Mouse (Mus musculus) neural tube, embryonic 11.5 days (tissue): Measurements from ENCODE around the gene Clrn1. TPM values are rescaled to one million over a fixed set of nuclear protein-coding genes. Genes with fewer than 3 reads are reported as not detected.
A peak's percentile ranks its signal among the peaks of the same experiment; 100 is the strongest.

Experiments
- ATAC-seq: fragments of 200-750 bp; cut with Nextera tagmentation; 2 replicates; pipeline ENCODE4 v1.8.0; 2017; ENCODE audit warnings: moderate number of reproducible peaks, mild to moderate bottlenecking, moderate TSS enrichment, moderate library complexity; ENCODE audit not compliant: insufficient read depth, low FRiP score, low TSS enrichment
- DNase-seq: peaks from one replicate; pipeline ENCODE4 v3.0.0-alpha.2; 2015; ENCODE audit warnings: low spot score
- H3K27ac ChIP-seq: fragments of 300-500 bp; sonication (generic); 2 replicates; pipeline ENCODE4 v1.5.1; 2014; ENCODE audit warnings: low read depth, mild to moderate bottlenecking, low read length
- H3K27me3 ChIP-seq: fragments of 300-500 bp; sonication (generic); 2 replicates; pipeline ENCODE4 v1.6.1; 2014; ENCODE audit warnings: mild to moderate bottlenecking, low read length, mixed read lengths; ENCODE audit not compliant: control insufficient read depth, insufficient read depth
- H3K36me3 ChIP-seq: fragments of 300-500 bp; sonication (generic); 2 replicates; pipeline ENCODE4 v1.6.1; 2014; ENCODE audit warnings: mild to moderate bottlenecking, low read length, moderate library complexity, mixed read lengths; ENCODE audit not compliant: control insufficient read depth, insufficient read depth
- H3K4me1 ChIP-seq: fragments of 300-500 bp; sonication (generic); 2 replicates; pipeline ENCODE4 v1.6.1; 2014; ENCODE audit warnings: low read length, mixed read lengths; ENCODE audit not compliant: control insufficient read depth, insufficient read depth
- H3K4me2 ChIP-seq: fragments of 300-500 bp; sonication (generic); 2 replicates; pipeline ENCODE4 v1.6.1; 2014; ENCODE audit warnings: low read depth, mild to moderate bottlenecking, moderate library complexity
- H3K4me3 ChIP-seq: fragments of 300-500 bp; sonication (generic); 2 replicates; pipeline ENCODE4 v1.5.1; 2014; ENCODE audit warnings: low read depth, low read length
- H3K9ac ChIP-seq: fragments of 300-500 bp; sonication (generic); 2 replicates; pipeline ENCODE4 v1.6.1; 2014; ENCODE audit warnings: mild to moderate bottlenecking, low read length
- H3K9me3 ChIP-seq: fragments of 300-500 bp; sonication (generic); 2 replicates; pipeline ENCODE4 v1.6.1; 2016; ENCODE audit warnings: low read length; ENCODE audit not compliant: control insufficient read depth
- WGBS: fragments of 180-500 bp; shearing (Covaris S2); extraction: QIAGEN DNeasy Blood & Tissue Kit; methylation state at CpG from one replicate; pipeline ENCODE4 v1.1.7; 2014; 5-methylcytosine and 5-hydroxymethylcytosine counted together
- polyA plus RNA-seq: library from polyadenylated mRNA; unstranded; fragments of >200 nt; fragmentation: Nextera tagmentation; extraction: Ambion mirVana; gene quantifications from 2 replicates; pipeline ENCODE4 v1.2.1, GENCODE M21; 2014

Gene Clrn1
- polyA plus RNA-seq, 1 experiment from 2014 or later, result 0.19 TPM

DNA sequence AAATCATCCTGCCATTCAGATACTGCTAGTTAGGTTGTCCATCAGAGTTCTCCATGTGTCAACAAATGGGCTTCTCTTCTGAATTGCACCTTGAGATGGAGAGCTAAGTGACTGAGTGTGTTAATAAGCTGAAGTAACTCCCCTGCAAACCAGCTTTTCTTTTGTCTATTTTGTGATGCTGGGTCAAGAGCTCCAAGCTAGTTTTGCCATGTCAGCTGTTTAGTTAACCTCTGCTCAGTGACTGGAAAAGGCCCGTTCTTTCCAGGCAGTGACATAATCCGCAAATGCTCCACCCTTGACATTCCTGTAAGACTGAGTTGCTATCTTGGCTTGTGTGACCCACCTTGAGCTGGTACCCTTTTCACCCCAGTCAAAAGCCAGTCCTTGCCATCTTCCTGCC, 22.2 kb downstream of the Clrn1 start:
- Histone ChIP-seq H3K9ac (no peak overlapping the region), H3K36me3 (no peaks in the 10 kb centered on the region), H3K4me1 (no peaks in the 10 kb centered on the region), H3K27me3 (no peaks in the 10 kb centered on the region), H3K4me2 (no peak overlapping the region), H3K4me3 (no peak overlapping the region), H3K27ac (no peak overlapping the region), H3K9me3 (no peaks in the 10 kb centered on the region)
- 80% methylated on average over 2 of the region's 2 CpGs for WGBS
- no peak for DNase-seq
- ATAC-seq, result no peak

DNA sequence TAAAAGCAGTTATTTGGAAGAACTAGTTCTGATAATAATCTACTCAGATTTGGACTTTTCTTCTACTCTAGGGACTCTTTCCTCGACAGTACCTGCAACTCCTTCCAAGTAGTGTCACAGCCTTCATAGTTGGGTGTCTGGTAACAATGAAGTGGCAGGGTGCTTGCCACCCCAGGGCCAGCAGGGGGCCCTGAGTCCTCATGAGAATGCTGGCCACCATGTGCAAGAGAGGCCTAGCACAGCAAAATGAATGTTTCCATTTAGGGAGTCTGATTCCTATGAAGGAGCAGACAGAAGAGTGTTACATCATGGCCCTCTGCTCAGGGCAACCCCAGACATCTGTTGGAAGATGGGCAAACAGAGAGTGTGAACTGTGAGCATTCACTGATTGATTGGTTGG, 41.7 kb downstream of the Clrn1 start:
- H3K4me3 ChIP-seq, result no peak overlapping the region
- no peaks in the 10 kb centered on the region for H3K9me3 ChIP-seq
- H3K36me3 ChIP-seq, result no peaks in the 10 kb centered on the region
- no peak overlapping the region for H3K27ac ChIP-seq
- no peak overlapping the region for H3K9ac ChIP-seq
- WGBS, result 69% methylated on average over 1 of the region's 1 CpGs
- ATAC-seq (no peak), DNase-seq (peak; percentile 27)
- no peak overlapping the region for H3K4me2 ChIP-seq
- H3K4me1 ChIP-seq, result no peaks in the 10 kb centered on the region
- no peaks in the 10 kb centered on the region for H3K27me3 ChIP-seq

DNA sequence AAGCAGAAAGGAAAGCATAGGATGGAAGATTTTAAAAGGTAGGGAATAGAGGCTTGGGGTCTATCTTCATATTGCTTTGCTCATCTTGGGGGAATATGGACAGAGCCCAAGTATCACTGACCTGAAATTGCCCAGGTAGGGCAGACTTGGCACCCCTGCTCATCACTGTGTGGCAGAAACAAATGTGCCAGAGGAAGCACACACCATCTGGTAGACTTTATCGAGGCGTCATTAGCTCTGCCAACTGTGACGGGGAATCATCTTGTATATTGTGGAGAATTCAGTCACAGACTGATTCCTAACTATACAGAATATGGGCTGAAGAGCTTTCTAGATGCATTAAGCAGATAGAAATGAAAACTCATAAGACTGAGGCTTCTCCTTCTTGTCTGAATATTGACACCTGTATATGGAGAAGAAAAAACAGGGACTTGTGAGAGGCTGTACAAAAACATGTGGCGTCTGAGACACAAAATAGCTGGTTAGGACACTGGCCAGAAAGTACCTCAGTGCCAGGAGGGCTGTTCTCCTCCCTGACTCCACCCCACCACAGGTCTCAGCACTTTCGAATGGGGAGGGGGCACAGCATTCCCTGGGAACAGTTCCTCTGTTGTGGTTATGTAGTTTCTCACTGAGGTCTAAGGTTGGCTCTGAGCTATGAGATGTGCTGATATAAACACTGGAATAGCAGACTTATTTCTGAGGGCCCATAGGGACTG, 51.5 kb downstream of the Clrn1 start:
- ATAC-seq (no peak), DNase-seq (no peak)
- no peaks in the 10 kb centered on the region for H3K4me1 ChIP-seq
- no peaks in the 10 kb centered on the region for H3K27me3 ChIP-seq
- no peak overlapping the region for H3K27ac ChIP-seq
- no peak overlapping the region for H3K9ac ChIP-seq
- no peak overlapping the region for H3K4me3 ChIP-seq
- H3K4me2 ChIP-seq, result no peak overlapping the region
- H3K36me3 ChIP-seq, result no peaks in the 10 kb centered on the region
- WGBS, result 87% methylated on average over 5 of the region's 5 CpGs
- no peaks in the 10 kb centered on the region for H3K9me3 ChIP-seq

DNA sequence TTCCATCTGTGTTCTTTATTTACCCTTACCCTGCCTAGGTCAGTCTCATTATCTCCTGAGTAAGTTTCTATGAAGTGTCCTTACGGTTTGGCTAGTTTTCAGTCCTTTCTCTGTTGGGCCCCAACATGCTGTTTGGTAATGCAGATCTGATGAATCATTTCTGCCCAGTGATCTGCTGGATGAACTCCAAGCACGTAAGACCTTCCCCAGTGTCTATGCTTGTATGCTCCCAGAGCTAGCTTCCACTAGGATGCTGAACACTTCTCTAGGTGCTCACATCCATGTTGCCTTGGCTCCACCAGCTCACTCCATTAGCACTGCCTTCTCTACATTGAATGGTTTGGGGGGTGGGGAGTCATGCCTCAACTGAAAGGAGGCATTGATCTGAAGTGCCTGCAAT, 52.3 kb downstream of the Clrn1 start:
- H3K9ac ChIP-seq, result no peak overlapping the region
- H3K9me3 ChIP-seq, result no peaks in the 10 kb centered on the region
- ATAC-seq (no peak), DNase-seq (no peak)
- H3K4me3 ChIP-seq, result no peak overlapping the region
- no peaks in the 10 kb centered on the region for H3K27me3 ChIP-seq
- no peaks in the 10 kb centered on the region for H3K4me1 ChIP-seq
- no peaks in the 10 kb centered on the region for H3K36me3 ChIP-seq
- H3K27ac ChIP-seq, result no peak overlapping the region
- no peak overlapping the region for H3K4me2 ChIP-seq
- 79% methylated on average over 2 of the region's 2 CpGs for WGBS

DNA sequence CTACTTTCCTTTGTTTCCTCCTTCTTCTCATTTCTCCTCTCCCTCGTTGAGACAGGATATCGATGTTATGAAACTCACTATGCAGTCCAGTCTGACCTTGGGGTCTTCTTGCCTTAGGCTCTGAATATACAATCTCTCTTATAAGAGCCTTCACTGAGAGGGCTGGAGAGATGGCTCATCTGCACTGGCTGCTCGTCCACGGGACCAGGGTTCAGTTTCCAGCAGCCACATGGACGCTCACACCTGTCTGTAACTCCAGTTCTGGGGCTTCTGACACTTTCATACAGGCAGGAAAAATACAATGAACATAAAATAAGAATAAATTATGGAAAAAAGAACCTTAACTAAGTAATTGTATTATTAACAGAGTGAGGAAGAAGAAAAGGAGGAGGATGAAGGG, 53.6 kb downstream of the Clrn1 start:
- no peak overlapping the region for H3K4me2 ChIP-seq
- no peak overlapping the region for H3K9ac ChIP-seq
- no peak for DNase-seq
- H3K36me3 ChIP-seq, result no peaks in the 10 kb centered on the region
- ATAC-seq, result no peak
- H3K27me3 ChIP-seq, result no peaks in the 10 kb centered on the region
- no peaks in the 10 kb centered on the region for H3K9me3 ChIP-seq
- no peaks in the 10 kb centered on the region for H3K4me1 ChIP-seq
- no peak overlapping the region for H3K27ac ChIP-seq
- WGBS, result 87% methylated on average over 5 of the region's 5 CpGs
- H3K4me3 ChIP-seq, result no peak overlapping the region

- H3K27me3 ChIP-seq, result no peaks in the 10 kb centered on the region
- DNase-seq, result no peak
These were observed 55.2 kb downstream of the Clrn1 start for GRCm38 (mm10) chr3:58829926-58830325.

GRCm38 (mm10) chr3:58828366-58829153, 56.6 kb downstream of the Clrn1 start:
- WGBS, result 86% methylated on average over 14 of the region's 14 CpGs
- Histone ChIP-seq H3K36me3 (no peaks in the 10 kb centered on the region), H3K9me3 (no peaks in the 10 kb centered on the region), H3K9ac (no peak overlapping the region), H3K27ac (no peak overlapping the region), H3K4me2 (no peak overlapping the region), H3K4me1 (no peaks in the 10 kb centered on the region), H3K27me3 (no peaks in the 10 kb centered on the region), H3K4me3 (no peak overlapping the region)
- DNase-seq (no peak), ATAC-seq (no peak)

More at GRCm38 (mm10) chr3:58829926-58830325, 55.2 kb downstream of the Clrn1 start:
- Histone ChIP-seq H3K4me1 (no peaks in the 10 kb centered on the region), H3K9ac (no peak overlapping the region), H3K9me3 (no peaks in the 10 kb centered on the region), H3K4me2 (no peak overlapping the region), H3K27ac (no peak overlapping the region), H3K36me3 (no peaks in the 10 kb centered on the region), H3K4me3 (no peak overlapping the region)
- 91% methylated on average over 1 of the region's 1 CpGs for WGBS
- ATAC-seq, result no peak

DNA sequence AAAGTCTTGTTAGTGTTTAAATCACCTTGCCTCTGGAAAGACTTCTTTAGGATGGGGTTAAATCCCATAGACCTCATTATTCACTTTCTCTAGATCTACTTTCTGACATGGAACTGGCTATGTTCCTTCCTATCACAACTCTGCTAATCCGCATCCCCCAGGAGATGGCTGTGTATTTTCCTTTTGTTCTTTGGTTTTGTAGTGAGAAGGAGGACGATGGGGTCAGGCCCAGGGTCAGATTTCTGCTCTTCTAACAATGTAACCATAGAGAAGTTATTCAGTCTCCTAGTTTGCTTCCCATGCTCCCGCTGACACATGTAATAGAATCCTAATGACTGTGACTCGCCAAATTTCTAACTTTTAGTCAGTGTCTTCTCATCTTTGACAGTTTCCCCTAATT, 58.9 kb downstream of the Clrn1 start:
- Histone ChIP-seq H3K9ac (no peak overlapping the region), H3K4me3 (no peak overlapping the region), H3K9me3 (no peaks in the 10 kb centered on the region), H3K4me1 (no peaks in the 10 kb centered on the region), H3K36me3 (no peaks in the 10 kb centered on the region), H3K4me2 (no peak overlapping the region), H3K27me3 (no peaks in the 10 kb centered on the region), H3K27ac (no peak overlapping the region)
- DNase-seq (peak; percentile 74), ATAC-seq (peak; percentile 53)
- 18% methylated on average over 4 of the region's 4 CpGs for WGBS

DNA sequence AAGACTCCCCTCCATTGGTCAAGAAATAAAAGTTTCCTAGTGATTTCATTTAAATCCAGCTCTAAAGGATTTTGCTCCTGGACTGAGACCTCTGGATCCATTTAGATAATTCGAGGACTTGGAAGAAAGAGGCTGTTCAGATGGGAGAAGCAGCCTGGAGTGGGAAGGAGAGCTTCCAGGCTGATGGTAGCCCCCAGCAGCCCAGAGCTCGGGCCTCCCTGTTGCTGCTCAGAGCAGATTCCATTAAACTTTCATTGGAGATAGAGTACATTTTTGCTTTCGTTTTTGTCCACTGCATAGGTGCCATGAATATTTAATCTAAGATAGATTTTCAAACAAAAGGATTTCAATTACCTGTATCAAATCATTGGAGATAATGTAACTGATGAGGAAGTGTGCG, 62.9 kb downstream of the Clrn1 start, which contains the start of gene Mindy4b-ps:
Gene Mindy4b-ps (minus strand): TSS at position 101 of the 400 bp plus-strand sequence.
- Histone ChIP-seq H3K4me1 (no peaks in the 10 kb centered on the region), H3K27me3 (no peaks in the 10 kb centered on the region), H3K27ac (no peak within 1 kb of the TSS), H3K36me3 (no peaks in the 10 kb centered on the region), H3K4me3 (no peak within 1 kb of the TSS), H3K9ac (no peak within 1 kb of the TSS), H3K9me3 (no peaks in the 10 kb centered on the region), H3K4me2 (no peak within 1 kb of the TSS)
- DNase-seq (no peak), ATAC-seq (no peak)
- 77% methylated on average over 4 of the region's 4 CpGs for WGBS
